Mouse (Mus musculus): ENCODE results near the gene Smarce1. TPM values are rescaled to one million over a fixed set of nuclear protein-coding genes. Genes with fewer than 3 reads are reported as not detected.

Smarce1 gene
- polyA plus RNA-seq, 1 experiment: 111 TPM

GRCm38 (mm10) chr11:99231049-99231816 is 416 bp upstream of the Smarce1 start:
- no peak overlapping the region for H3K27ac ChIP-seq (ENCODE audit: insufficient read depth, low read depth, low read length)
- H3K4me3 ChIP-seq (ENCODE audit: insufficient read depth, low read length): peak overlapping the region; percentile 99
- peaks cover 5% of the 10 kb centered on the region for H3K4me1 ChIP-seq (ENCODE audit: control insufficient read depth, insufficient read depth, low read length)
- TF ChIP-seq POLR2A (IDR thresholded peaks at IDR 0.05; ENCODE audit: borderline replicate concordance, low read depth, low read length) (no peak), CTCF (IDR thresholded peaks at IDR 0.05; ENCODE audit: low read depth, low read length) (no peak)

- TF ChIP-seq POLR2A (IDR thresholded peaks at IDR 0.05; ENCODE audit: borderline replicate concordance, low read depth, low read length): no peak
- no peak for TF ChIP-seq CTCF (IDR thresholded peaks at IDR 0.05; ENCODE audit: low read depth, low read length)
- peak overlapping the region; percentile 99 for H3K4me3 ChIP-seq (ENCODE audit: insufficient read depth, low read length)
- peaks cover 5% of the 10 kb centered on the region for H3K4me1 ChIP-seq (ENCODE audit: control insufficient read depth, insufficient read depth, low read length)
- peak overlapping the region; percentile 91 for H3K27ac ChIP-seq (ENCODE audit: insufficient read depth, low read depth, low read length)
Observed at GRCm38 (mm10) chr11:99229641-99230260, 1.1 kb downstream of the Smarce1 start.

- H3K27ac ChIP-seq (ENCODE audit: insufficient read depth, low read depth, low read length): no peak overlapping the region
- no peak overlapping the region for H3K4me3 ChIP-seq (ENCODE audit: insufficient read depth, low read length)
- TF ChIP-seq CTCF (IDR thresholded peaks at IDR 0.05; ENCODE audit: low read depth, low read length): no peak
- no peak for TF ChIP-seq POLR2A (IDR thresholded peaks at IDR 0.05; ENCODE audit: borderline replicate concordance, low read depth, low read length)
- peaks cover 4% of the 10 kb centered on the region for H3K4me1 ChIP-seq (ENCODE audit: control insufficient read depth, insufficient read depth, low read length)
Observed at GRCm38 (mm10) chr11:99226298-99226697, 4.5 kb downstream of the Smarce1 start.

- no peak for TF ChIP-seq CTCF (IDR thresholded peaks at IDR 0.05; ENCODE audit: low read depth, low read length)
Observed at GRCm38 (mm10) chr11:99223310-99223709, 7.5 kb downstream of the Smarce1 start.

GRCm38 (mm10) chr11:99221811-99222210 is 9.0 kb downstream of the Smarce1 start:
- TF ChIP-seq CTCF (IDR thresholded peaks at IDR 0.05; ENCODE audit: low read depth, low read length): no peak
- TF ChIP-seq POLR2A (IDR thresholded peaks at IDR 0.05; ENCODE audit: borderline replicate concordance, low read depth, low read length): no peak
- Histone ChIP-seq H3K4me3 (ENCODE audit: insufficient read depth, low read length) (no peak overlapping the region), H3K4me1 (ENCODE audit: control insufficient read depth, insufficient read depth, low read length) (no peaks in the 10 kb centered on the region), H3K27ac (ENCODE audit: insufficient read depth, low read depth, low read length) (no peak overlapping the region)

More at GRCm38 (mm10) chr11:99223310-99223709, 7.5 kb downstream of the Smarce1 start:
- Histone ChIP-seq H3K27ac (ENCODE audit: insufficient read depth, low read depth, low read length) (no peak overlapping the region), H3K4me1 (ENCODE audit: control insufficient read depth, insufficient read depth, low read length) (no peaks in the 10 kb centered on the region), H3K4me3 (ENCODE audit: insufficient read depth, low read length) (no peak overlapping the region)

- no peaks in the 10 kb centered on the region for H3K4me1 ChIP-seq (ENCODE audit: control insufficient read depth, insufficient read depth, low read length)
- H3K27ac ChIP-seq (ENCODE audit: insufficient read depth, low read depth, low read length): no peak overlapping the region
- TF ChIP-seq CTCF (IDR thresholded peaks at IDR 0.05; ENCODE audit: low read depth, low read length) (no peak), POLR2A (IDR thresholded peaks at IDR 0.05; ENCODE audit: borderline replicate concordance, low read depth, low read length) (no peak)
- H3K4me3 ChIP-seq (ENCODE audit: insufficient read depth, low read length): no peak overlapping the region
Observed at GRCm38 (mm10) chr11:99217248-99217986, 13.4 kb downstream of the Smarce1 start.

GRCm38 (mm10) chr11:99216181-99216580 is 14.6 kb downstream of the Smarce1 start:
- Histone ChIP-seq H3K27ac (ENCODE audit: insufficient read depth, low read depth, low read length) (no peak overlapping the region), H3K4me3 (ENCODE audit: insufficient read depth, low read length) (no peak overlapping the region), H3K4me1 (ENCODE audit: control insufficient read depth, insufficient read depth, low read length) (no peaks in the 10 kb centered on the region)
- no peak for TF ChIP-seq POLR2A (IDR thresholded peaks at IDR 0.05; ENCODE audit: borderline replicate concordance, low read depth, low read length)
- TF ChIP-seq CTCF (IDR thresholded peaks at IDR 0.05; ENCODE audit: low read depth, low read length): no peak

- no peak overlapping the region for H3K4me3 ChIP-seq (ENCODE audit: insufficient read depth, low read length)
- no peaks in the 10 kb centered on the region for H3K4me1 ChIP-seq (ENCODE audit: control insufficient read depth, insufficient read depth, low read length)
- H3K27ac ChIP-seq (ENCODE audit: insufficient read depth, low read depth, low read length): no peak overlapping the region
- no peak for TF ChIP-seq POLR2A (IDR thresholded peaks at IDR 0.05; ENCODE audit: borderline replicate concordance, low read depth, low read length)
- TF ChIP-seq CTCF (IDR thresholded peaks at IDR 0.05; ENCODE audit: low read depth, low read length): no peak
Observed at GRCm38 (mm10) chr11:99212693-99213092, 18.1 kb downstream of the Smarce1 start.

- no peak for TF ChIP-seq POLR2A (IDR thresholded peaks at IDR 0.05; ENCODE audit: borderline replicate concordance, low read depth, low read length)
- no peak for TF ChIP-seq CTCF (IDR thresholded peaks at IDR 0.05; ENCODE audit: low read depth, low read length)
- no peak overlapping the region for H3K27ac ChIP-seq (ENCODE audit: insufficient read depth, low read depth, low read length)
Observed at GRCm38 (mm10) chr11:99211964-99212363, 18.9 kb downstream of the Smarce1 start.

More at GRCm38 (mm10) chr11:99211964-99212363, 18.9 kb downstream of the Smarce1 start:
- Histone ChIP-seq H3K4me3 (ENCODE audit: insufficient read depth, low read length) (no peak overlapping the region), H3K4me1 (ENCODE audit: control insufficient read depth, insufficient read depth, low read length) (no peaks in the 10 kb centered on the region)

Data from bone marrow macrophage, adult 2 months (primary cell).